Mouse (Mus musculus) MEL (cell line): ENCODE measurements around the gene Spag7.

ENCODE experiments used
- GATA1 ChIP-seq: IDR thresholded peaks from 2 replicates; pipeline ENCODE4 v1.6.1; 2011; ENCODE audit warnings: low read depth, low read length, improper control_type of control experiment
- MEF2A ChIP-seq: IDR thresholded peaks from 2 replicates; pipeline ENCODE4 v1.6.1; 2014; ENCODE audit warnings: low read depth, mild to moderate bottlenecking, inconsistent platforms, low read length, improper control_type of control experiment; ENCODE audit not compliant: poor library complexity, insufficient replicate concordance, severe bottlenecking; ENCODE audit errors: extremely low read depth
- MYC ChIP-seq: IDR thresholded peaks from 2 replicates; pipeline ENCODE4 v1.6.1; 2011; ENCODE audit warnings: low read depth, mild to moderate bottlenecking, low read length, improper control_type of control experiment, moderate library complexity

- TF ChIP-seq MYC, result no peak
- TF ChIP-seq MEF2A, result no peak
- no peak for TF ChIP-seq GATA1
Measured at GRCm38 (mm10) chr11:70713222-70713621, 44.0 kb upstream of the Spag7 start.
